Mouse (Mus musculus) lung, postnatal 0 days (tissue): ENCODE measurements around the gene Rab34.

Experiments used
- CTCF ChIP-seq: IDR thresholded peaks from 2 replicates; pipeline ENCODE4 v1.5.1; 2016; ENCODE audit warnings: antibody characterized with exemption, mild to moderate bottlenecking
- EP300 ChIP-seq: IDR thresholded peaks from 2 replicates; pipeline ENCODE4 v1.6.1; 2016; ENCODE audit warnings: antibody characterized with exemption, mild to moderate bottlenecking, control low read depth

DNA sequence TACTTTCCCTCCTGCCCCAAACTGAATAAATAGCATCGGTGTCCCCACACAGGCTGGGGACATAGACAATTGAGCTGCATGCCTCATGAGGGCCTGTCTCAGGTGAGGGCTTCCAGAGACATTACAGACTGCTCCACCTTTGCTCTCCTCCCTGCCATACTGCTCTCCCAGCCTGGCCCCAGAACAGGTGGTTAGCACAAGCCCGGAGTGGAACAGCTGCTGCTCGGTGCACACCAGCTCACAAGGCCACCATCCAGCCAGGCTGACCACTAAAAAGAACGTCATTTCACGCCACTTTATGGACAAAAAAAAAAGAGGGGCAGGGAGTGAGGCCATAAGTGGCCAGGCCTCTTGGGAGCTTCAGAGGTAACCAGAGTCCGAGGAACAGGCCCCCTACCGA, 19.0 kb downstream of the Rab34 start:
- TF ChIP-seq CTCF = no peak
- no peak for TF ChIP-seq EP300
